Mouse (Mus musculus) heart, embryonic 11.5 days (tissue): ENCODE measurements around the gene P2rx1. TPM values are rescaled to one million over a fixed set of nuclear protein-coding genes. Genes with fewer than 3 reads are reported as not detected.
A peak's percentile ranks its signal among the peaks of the same experiment; 100 is the strongest.

Experiments
- ATAC-seq: fragments of 200-750 bp; cut with Nextera tagmentation; replicated peaks from 2 replicates; pipeline ENCODE4 v1.8.0; 2017; ENCODE audit warnings: moderate library complexity; ENCODE audit not compliant: insufficient number of reproducible peaks, low FRiP score, low TSS enrichment
- H3K27ac ChIP-seq: fragments of 300-500 bp; sonication (generic); 2 replicates; pipeline ENCODE4 v1.5.1; 2014; ENCODE audit warnings: mild to moderate bottlenecking, low read depth, low read length
- H3K27me3 ChIP-seq: fragments of 300-500 bp; sonication (generic); 2 replicates; pipeline ENCODE4 v1.6.1; 2014; ENCODE audit warnings: mild to moderate bottlenecking, low read length, mixed read lengths; ENCODE audit not compliant: control insufficient read depth, insufficient read depth
- H3K36me3 ChIP-seq: fragments of 300-500 bp; sonication (generic); 2 replicates; pipeline ENCODE4 v1.6.1; 2014; ENCODE audit warnings: mild to moderate bottlenecking, low read length, moderate library complexity, mixed read lengths; ENCODE audit not compliant: control insufficient read depth, insufficient read depth
- H3K4me1 ChIP-seq: fragments of 300-500 bp; sonication (generic); 2 replicates; pipeline ENCODE4 v1.6.1; 2014; ENCODE audit warnings: low read length; ENCODE audit not compliant: control insufficient read depth, insufficient read depth
- H3K4me2 ChIP-seq: fragments of 300-500 bp; sonication (generic); 2 replicates; pipeline ENCODE4 v1.6.1; 2014; ENCODE audit warnings: mild to moderate bottlenecking, moderate library complexity
- H3K4me3 ChIP-seq: fragments of 300-500 bp; sonication (generic); 2 replicates; pipeline ENCODE4 v1.5.1; 2014; ENCODE audit warnings: low read depth, low read length
- H3K9ac ChIP-seq: fragments of 300-500 bp; sonication (generic); 2 replicates; pipeline ENCODE4 v1.6.1; 2014; ENCODE audit warnings: mild to moderate bottlenecking, low read depth, low read length, moderate library complexity
- H3K9me3 ChIP-seq: fragments of 300-500 bp; sonication (generic); replicated peaks from 2 replicates; pipeline ENCODE4 v1.6.1; 2016; ENCODE audit warnings: low read length; ENCODE audit not compliant: control insufficient read depth
- WGBS: fragments of 180-500 bp; shearing (Covaris S2); extraction: QIAGEN DNeasy Blood & Tissue Kit; methylation state at CpG from one replicate; pipeline ENCODE4 v1.1.7; 2014; ENCODE audit not compliant: insufficient replicate concordance; 5-methylcytosine and 5-hydroxymethylcytosine counted together
- polyA plus RNA-seq: library from polyadenylated mRNA; unstranded; fragments of >200 nt; fragmentation: Nextera tagmentation; extraction: Ambion mirVana; gene quantifications from 2 replicates; pipeline ENCODE4 v1.2.1, GENCODE M21; 2014

Gene P2rx1
- polyA plus RNA-seq, 1 experiment from 2014 or later: 2.9 TPM

GRCm38 (mm10) chr11:73023827-73024226, 24.9 kb downstream of the P2rx1 start:
- H3K4me1 ChIP-seq: peaks cover 28% of the 10 kb centered on the region
- no peak overlapping the region for H3K4me2 ChIP-seq
- peaks cover 31% of the 10 kb centered on the region for H3K27me3 ChIP-seq
- ATAC-seq: no peak
- no peak overlapping the region for H3K9ac ChIP-seq
- H3K27ac ChIP-seq: no peak overlapping the region
- H3K36me3 ChIP-seq: no peaks in the 10 kb centered on the region
- no peaks in the 10 kb centered on the region for H3K9me3 ChIP-seq
- H3K4me3 ChIP-seq: no peak overlapping the region
- 59% methylated on average over 4 of the region's 4 CpGs for WGBS

GRCm38 (mm10) chr11:73024236-73024904, 25.5 kb downstream of the P2rx1 start:
- Histone ChIP-seq H3K27me3 (peaks cover 27% of the 10 kb centered on the region), H3K4me2 (peak overlapping the region; percentile 6; the same call in 1 of the 2 replicates), H3K27ac (no peak overlapping the region), H3K9me3 (no peaks in the 10 kb centered on the region), H3K4me3 (no peak overlapping the region), H3K9ac (no peak overlapping the region), H3K4me1 (peaks cover 28% of the 10 kb centered on the region), H3K36me3 (no peaks in the 10 kb centered on the region)
- 0 out of 2 replicates have a peak, but pooled peaks have one; percentile 25 for ATAC-seq
- WGBS: 55% methylated on average over 7 of the region's 7 CpGs

- Histone ChIP-seq H3K4me3 (no peak overlapping the region), H3K4me1 (peaks cover 25% of the 10 kb centered on the region), H3K9me3 (no peaks in the 10 kb centered on the region), H3K27ac (no peak overlapping the region), H3K4me2 (no peak overlapping the region), H3K9ac (no peak overlapping the region), H3K36me3 (no peaks in the 10 kb centered on the region), H3K27me3 (peaks cover 3% of the 10 kb centered on the region; the same call in 1 of the 2 replicates)
- ATAC-seq: no peak
- 36% methylated on average over 8 of the region's 8 CpGs for WGBS
Observed at GRCm38 (mm10) chr11:73026961-73027360, 28.1 kb downstream of the P2rx1 start.

- Histone ChIP-seq H3K9ac (peak overlapping the region; percentile 29; the same call in 1 of the 2 replicates), H3K36me3 (no peaks in the 10 kb centered on the region), H3K4me1 (peaks cover 10% of the 10 kb centered on the region), H3K27ac (no peak overlapping the region), H3K4me3 (peak overlapping the region; percentile 11), H3K27me3 (peaks cover 3% of the 10 kb centered on the region; the same call in 1 of the 2 replicates), H3K4me2 (peak overlapping the region; percentile 67), H3K9me3 (no peaks in the 10 kb centered on the region)
- ATAC-seq: peak; percentile 84
- WGBS: 24% methylated on average over 20 of the region's 20 CpGs
Observed at GRCm38 (mm10) chr11:73030821-73031498, 32.1 kb downstream of the P2rx1 start.

- no peak for ATAC-seq
- WGBS: 73% methylated on average over 5 of the region's 5 CpGs
Observed at GRCm38 (mm10) chr11:73031536-73031935, 32.6 kb downstream of the P2rx1 start.

GRCm38 (mm10) chr11:73036077-73036476, 37.2 kb downstream of the P2rx1 start:
- 56% methylated on average over 7 of the region's 7 CpGs for WGBS

More at GRCm38 (mm10) chr11:73031536-73031935, 32.6 kb downstream of the P2rx1 start:
- Histone ChIP-seq H3K9me3 (no peaks in the 10 kb centered on the region), H3K36me3 (no peaks in the 10 kb centered on the region), H3K9ac (no peak overlapping the region; the same call in 1 of the 2 replicates), H3K4me1 (peaks cover 13% of the 10 kb centered on the region), H3K27me3 (peaks cover 3% of the 10 kb centered on the region; the same call in 1 of the 2 replicates), H3K4me2 (peak overlapping the region; percentile 67), H3K4me3 (no peak overlapping the region), H3K27ac (no peak overlapping the region)

GRCm38 (mm10) chr11:73036889-73037288, 38.0 kb downstream of the P2rx1 start:
- Histone ChIP-seq H3K9ac (no peak overlapping the region), H3K4me1 (peaks cover 13% of the 10 kb centered on the region; the same call in 1 of the 2 replicates), H3K27ac (no peak overlapping the region), H3K27me3 (peaks cover 3% of the 10 kb centered on the region; the same call in 1 of the 2 replicates), H3K9me3 (no peaks in the 10 kb centered on the region), H3K4me2 (no peak overlapping the region), H3K36me3 (no peaks in the 10 kb centered on the region), H3K4me3 (no peak overlapping the region)
- no peak for ATAC-seq
- WGBS: 47% methylated on average over 6 of the region's 6 CpGs

More at GRCm38 (mm10) chr11:73036077-73036476, 37.2 kb downstream of the P2rx1 start:
- H3K36me3 ChIP-seq: no peaks in the 10 kb centered on the region
- no peaks in the 10 kb centered on the region for H3K9me3 ChIP-seq
- no peak overlapping the region for H3K4me3 ChIP-seq
- peaks cover 3% of the 10 kb centered on the region; the same call in 1 of the 2 replicates for H3K27me3 ChIP-seq
- no peak for ATAC-seq
- no peak overlapping the region for H3K4me2 ChIP-seq
- no peak overlapping the region for H3K27ac ChIP-seq
- peaks cover 13% of the 10 kb centered on the region; the same call in 1 of the 2 replicates for H3K4me1 ChIP-seq
- H3K9ac ChIP-seq: no peak overlapping the region

- H3K9me3 ChIP-seq: no peaks in the 10 kb centered on the region
- peaks cover 13% of the 10 kb centered on the region; the same call in 1 of the 2 replicates for H3K4me1 ChIP-seq
- WGBS: 85% methylated on average over 3 of the region's 3 CpGs
- no peak overlapping the region for H3K27ac ChIP-seq
- no peak overlapping the region for H3K4me2 ChIP-seq
- no peaks in the 10 kb centered on the region for H3K36me3 ChIP-seq
- H3K27me3 ChIP-seq: peaks cover 3% of the 10 kb centered on the region; the same call in 1 of the 2 replicates
- H3K9ac ChIP-seq: no peak overlapping the region
- no peak for ATAC-seq
- H3K4me3 ChIP-seq: no peak overlapping the region
Observed at GRCm38 (mm10) chr11:73037691-73038090, 38.8 kb downstream of the P2rx1 start.
